Mouse (Mus musculus) lung, adult 2 months (tissue): Measurements from ENCODE around the gene Slco3a1.
"Not testable (repeated sequence)": the region's sequence is repeated elsewhere in the genome, so short reads cannot be mapped to it uniquely, and the experiment has no call there.

Experiments
- CTCF ChIP-seq: fragments of 200-500 bp; IDR thresholded peaks from 2 replicates; pipeline ENCODE4 v1.5.1; 2011; ENCODE audit warnings: mild to moderate bottlenecking, low read length, control low read depth; ENCODE audit not compliant: insufficient read depth
- POLR2A ChIP-seq: fragments of 200-500 bp; IDR thresholded peaks from 2 replicates; pipeline ENCODE4 v1.6.1; 2011; ENCODE audit warnings: low read depth, mild to moderate bottlenecking, control low read depth, low read length, borderline replicate concordance; ENCODE audit errors: extremely low read depth

- TF ChIP-seq CTCF, POLR2A: not testable (repeated sequence)
These were observed 146.7 kb downstream of the Slco3a1 start for GRCm38 (mm10) chr7:74407851-74408250.
